Mouse (Mus musculus): Measurements from ENCODE around the gene Ttc24.

DNA sequence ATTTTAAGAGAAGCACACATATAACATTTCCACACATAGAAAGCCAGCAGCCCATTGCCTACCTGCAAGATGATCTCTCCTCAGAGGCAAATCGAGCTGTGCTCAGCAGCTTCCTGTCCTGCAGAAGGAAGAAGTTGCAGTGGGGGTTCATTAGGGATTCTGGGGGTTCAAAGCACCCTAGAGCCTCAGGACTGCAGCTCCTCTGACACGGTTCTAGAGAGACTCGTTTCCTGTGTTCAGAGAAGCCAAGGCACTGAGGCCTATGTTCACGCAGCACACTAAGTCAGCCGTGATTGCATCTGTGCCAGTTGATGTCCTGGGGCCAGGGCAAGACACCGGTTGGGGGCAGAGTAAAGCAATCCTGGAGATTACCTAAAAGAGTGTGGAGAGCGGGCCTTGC lies 51.3 kb downstream of the Ttc24 start:
- TF ChIP-seq CTCF (IDR thresholded peaks at IDR 0.05; ENCODE audit: borderline replicate concordance, control insufficient read depth, extremely low read depth, insufficient read depth, low read length, poor library complexity) (no peak), POLR2A (IDR thresholded peaks at IDR 0.05; ENCODE audit: control insufficient read depth, extremely low read depth, insufficient read depth, low read length, poor library complexity) (no peak)
